Mouse (Mus musculus) forebrain, embryonic 10.5 days (tissue): Measurements from ENCODE around the gene Srsf5. TPM values are rescaled to one million over a fixed set of nuclear protein-coding genes. Genes with fewer than 3 reads are reported as not detected.

Source experiments
- DNase-seq: peaks from one replicate; pipeline ENCODE4 v3.0.0-alpha.2; 2017; ENCODE audit warnings: low spot score; ENCODE audit errors: extremely low spot score
- H3K27ac ChIP-seq: fragments of 300-500 bp; sonication (generic); 2 replicates; pipeline ENCODE4 v1.5.1; 2016; ENCODE audit warnings: mild to moderate bottlenecking
- H3K27me3 ChIP-seq: fragments of 300-500 bp; sonication (generic); 2 replicates; pipeline ENCODE4 v1.6.1; 2016; ENCODE audit warnings: mild to moderate bottlenecking; ENCODE audit not compliant: poor library complexity, severe bottlenecking
- H3K36me3 ChIP-seq: fragments of 300-500 bp; sonication (generic); replicated peaks from 2 replicates; pipeline ENCODE4 v1.6.1; 2016; ENCODE audit warnings: mild to moderate bottlenecking, moderate library complexity
- H3K4me1 ChIP-seq: fragments of 300-500 bp; sonication (generic); 2 replicates; pipeline ENCODE4 v1.6.1; 2016
- H3K4me3 ChIP-seq: fragments of 300-500 bp; sonication (generic); 2 replicates; pipeline ENCODE4 v1.5.1; 2016; ENCODE audit warnings: mild to moderate bottlenecking, moderate library complexity
- H3K9me3 ChIP-seq: fragments of 300-500 bp; sonication (generic); 2 replicates; pipeline ENCODE4 v1.6.1; 2016; ENCODE audit warnings: mild to moderate bottlenecking, moderate library complexity
- WGBS: fragments of 180-500 bp; shearing (Covaris S2); methylation state at CpG from one replicate; pipeline ENCODE4 v1.1.7; 2016; 5-methylcytosine and 5-hydroxymethylcytosine counted together
- polyA plus RNA-seq: library from polyadenylated mRNA; unstranded; fragments of >200 nt; fragmentation: Nextera tagmentation; extraction: Ambion mirVana; gene quantifications from 2 replicates; pipeline ENCODE4 v1.2.1, GENCODE M21; 2016

Gene Srsf5
- polyA plus RNA-seq, 1 experiment from 2014 or later: 563 TPM

- peaks cover 20% of the 10 kb centered on the region for H3K4me1 ChIP-seq
Measured at GRCm38 (mm10) chr12:80988286-80988685, 43.0 kb downstream of the Srsf5 start.

GRCm38 (mm10) chr12:80990901-80991445 lies 45.7 kb downstream of the Srsf5 start:
- Histone ChIP-seq H3K4me1 (peaks cover 20% of the 10 kb centered on the region), H3K4me3 (no peak overlapping the region), H3K27ac (peak overlapping the region; percentile 60; the same call in 1 of the 2 replicates), H3K27me3 (peaks cover 26% of the 10 kb centered on the region; the same call in 1 of the 2 replicates), H3K9me3 (peaks cover 4% of the 10 kb centered on the region; the same call in 1 of the 2 replicates), H3K36me3 (no peaks in the 10 kb centered on the region)
- WGBS: 49% methylated on average over 13 of the region's 13 CpGs
- DNase-seq: no peak

More at GRCm38 (mm10) chr12:80988286-80988685, 43.0 kb downstream of the Srsf5 start:
- 93% methylated on average over 3 of the region's 3 CpGs for WGBS
- DNase-seq: no peak
- Histone ChIP-seq H3K36me3 (no peaks in the 10 kb centered on the region), H3K4me3 (no peak overlapping the region), H3K27me3 (peaks cover 26% of the 10 kb centered on the region), H3K27ac (no peak overlapping the region), H3K9me3 (no peaks in the 10 kb centered on the region)

GRCm38 (mm10) chr12:80991806-80992205 lies 46.5 kb downstream of the Srsf5 start:
- Histone ChIP-seq H3K4me3 (no peak overlapping the region), H3K36me3 (no peaks in the 10 kb centered on the region), H3K4me1 (peaks cover 20% of the 10 kb centered on the region), H3K9me3 (peaks cover 4% of the 10 kb centered on the region; the same call in 1 of the 2 replicates), H3K27ac (no peak overlapping the region; the same call in 1 of the 2 replicates), H3K27me3 (peaks cover 30% of the 10 kb centered on the region)
- WGBS: 92% methylated on average over 10 of the region's 10 CpGs
- DNase-seq: no peak

- Histone ChIP-seq H3K4me1 (peaks cover 22% of the 10 kb centered on the region), H3K4me3 (no peak overlapping the region), H3K27me3 (peaks cover 39% of the 10 kb centered on the region), H3K36me3 (no peaks in the 10 kb centered on the region), H3K27ac (no peak overlapping the region), H3K9me3 (peaks cover 4% of the 10 kb centered on the region; the same call in 1 of the 2 replicates)
- WGBS: 83% methylated on average over 8 of the region's 8 CpGs
- no peak for DNase-seq
Measured at GRCm38 (mm10) chr12:80992540-80993122, 47.3 kb downstream of the Srsf5 start.

GRCm38 (mm10) chr12:80993773-80994172 lies 48.5 kb downstream of the Srsf5 start:
- Histone ChIP-seq H3K36me3 (no peaks in the 10 kb centered on the region), H3K9me3 (peaks cover 4% of the 10 kb centered on the region; the same call in 1 of the 2 replicates), H3K27ac (no peak overlapping the region), H3K4me3 (no peak overlapping the region), H3K27me3 (peaks cover 50% of the 10 kb centered on the region), H3K4me1 (peaks cover 33% of the 10 kb centered on the region)
- WGBS: 89% methylated on average over 1 of the region's 1 CpGs
- DNase-seq: no peak

GRCm38 (mm10) chr12:80995326-80995725 lies 50.0 kb downstream of the Srsf5 start:
- Histone ChIP-seq H3K36me3 (no peaks in the 10 kb centered on the region), H3K4me3 (no peak overlapping the region), H3K27me3 (peaks cover 66% of the 10 kb centered on the region), H3K27ac (no peak overlapping the region), H3K4me1 (peaks cover 45% of the 10 kb centered on the region), H3K9me3 (peaks cover 4% of the 10 kb centered on the region; the same call in 1 of the 2 replicates)
- 93% methylated on average over 4 of the region's 4 CpGs for WGBS
- no peak for DNase-seq

GRCm38 (mm10) chr12:80997652-80998051 lies 52.3 kb downstream of the Srsf5 start:
- H3K4me3 ChIP-seq: no peak overlapping the region
- peaks cover 43% of the 10 kb centered on the region for H3K4me1 ChIP-seq
- H3K36me3 ChIP-seq: no peaks in the 10 kb centered on the region
- 78% methylated on average over 4 of the region's 4 CpGs for whole genome bisulfite sequencing
- H3K9me3 ChIP-seq: peaks cover 4% of the 10 kb centered on the region; the same call in 1 of the 2 replicates
- DNase-seq: no peak
- peaks cover 56% of the 10 kb centered on the region for H3K27me3 ChIP-seq
- no peak overlapping the region for H3K27ac ChIP-seq

GRCm38 (mm10) chr12:80998528-80999221 lies 53.4 kb downstream of the Srsf5 start:
- Histone ChIP-seq H3K36me3 (no peaks in the 10 kb centered on the region), H3K27me3 (peaks cover 50% of the 10 kb centered on the region), H3K4me1 (peaks cover 53% of the 10 kb centered on the region), H3K4me3 (peak overlapping the region; percentile 40), H3K27ac (peak overlapping the region; percentile 82), H3K9me3 (peaks cover 4% of the 10 kb centered on the region; the same call in 1 of the 2 replicates)
- DNase-seq: peak; percentile 61
- 3% methylated on average over 33 of the region's 33 CpGs for WGBS

Other genes starting within 250 kb of the Srsf5 start
- gene Ccdc177, start 184.8 kb upstream of the Srsf5 start, polyA plus RNA-seq: 1.6 and 1.7 TPM in 2 replicates
- 11.9 and 13.0 TPM in 2 replicates for gene Susd6, start 155.0 kb upstream of the Srsf5 start, polyA plus RNA-seq
- 0.60 and 0.79 TPM in 2 replicates for gene Slc10a1, start 23.2 kb downstream of the Srsf5 start, polyA plus RNA-seq
- 14.9 and 15.9 TPM in 2 replicates for gene Smoc1, start 81.3 kb downstream of the Srsf5 start, polyA plus RNA-seq